Mouse (Mus musculus) lung, adult 18-20 months (tissue): ENCODE data around the gene Lcn6.
A peak's percentile ranks its signal among the peaks of the same experiment; 100 is the strongest.
"Not testable (repeated sequence)": the region's sequence is repeated elsewhere in the genome, so short reads cannot be mapped to it uniquely, and the experiment has no call there.

Experiments used
- DNase-seq, 2 experiments: peaks; one replicate each; pipeline ENCODE4 v3.0.0; 2022; ENCODE audit warnings: mixed read lengths in 2 of 2

Lcn6 gene

GRCm38 (mm10) chr2:25706643-25707481 lies 30.3 kb downstream of the Lcn6 start, which contains the start of gene Bmyc:
Bmyc (plus strand) TSS chr2:25706739.
- DNase-seq, result peak; percentile 71 to 76

- peak in 1 of 2 experiments; percentile 12 for DNase-seq
Observed at GRCm38 (mm10) chr2:25708121-25708520, 31.5 kb downstream of the Lcn6 start.

GRCm38 (mm10) chr2:25709056-25709455 lies 32.5 kb downstream of the Lcn6 start:
- DNase-seq, result not testable (repeated sequence)

GRCm38 (mm10) chr2:25709791-25710190 lies 33.2 kb downstream of the Lcn6 start:
- DNase-seq, result not testable (repeated sequence)

GRCm38 (mm10) chr2:25711641-25712040 lies 35.1 kb downstream of the Lcn6 start:
- not testable (repeated sequence) for DNase-seq

- no peak for DNase-seq
Observed at GRCm38 (mm10) chr2:25717222-25717621, 40.6 kb downstream of the Lcn6 start.
